Mouse (Mus musculus) mature B cell (primary cell): ENCODE measurements around the gene Tmem189.

Source experiments
- in situ Hi-C: fragments of 300-500 bp; cut with MboI; formaldehyde crosslinking; loops from 2 replicates; pipeline ENCODE4 v1.14.3; 2019

Gene Tmem189

DNA sequence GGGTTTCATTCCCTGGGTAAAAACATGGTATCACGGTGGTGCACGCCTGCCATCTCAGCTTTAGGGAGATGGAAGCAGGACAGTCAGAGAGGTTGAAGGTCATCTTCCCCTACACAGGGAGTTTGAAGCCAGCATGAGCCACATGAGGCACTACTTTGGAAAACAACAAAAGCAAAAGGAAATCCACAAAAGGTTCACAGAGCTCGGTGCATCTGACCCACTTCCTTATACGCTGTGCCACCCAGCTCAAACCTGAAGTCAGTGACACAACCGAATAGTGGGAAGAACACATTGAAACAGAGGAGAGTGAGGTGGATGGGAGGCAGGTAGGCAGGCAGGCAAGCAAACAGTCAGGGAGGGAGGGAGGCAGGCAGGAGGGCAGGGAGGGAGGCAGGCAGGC is 11.8 kb upstream of the Tmem189 start:
- in situ Hi-C loops, result no loop called here

DNA sequence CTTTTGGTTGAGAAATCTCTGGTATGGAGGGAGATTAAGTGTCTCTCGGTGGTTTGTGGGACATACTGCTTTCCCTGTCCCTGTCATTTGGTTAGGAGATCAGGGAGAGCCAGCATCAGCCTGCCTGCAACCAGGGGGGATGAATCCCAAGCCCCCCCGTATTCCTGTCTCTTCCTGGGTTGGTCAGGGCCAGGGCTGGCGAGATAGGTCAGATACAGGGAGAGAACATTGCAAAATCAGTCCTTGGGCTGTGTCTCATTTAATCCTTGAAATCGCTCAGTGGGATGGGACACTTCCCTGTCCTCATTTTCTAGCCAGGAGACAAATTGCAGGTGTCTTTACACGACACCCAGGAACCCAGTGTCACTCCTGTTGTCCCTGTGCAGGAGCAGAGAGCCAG is 10.4 kb upstream of the Tmem189 start:
- in situ Hi-C loops, result no loop called here

DNA sequence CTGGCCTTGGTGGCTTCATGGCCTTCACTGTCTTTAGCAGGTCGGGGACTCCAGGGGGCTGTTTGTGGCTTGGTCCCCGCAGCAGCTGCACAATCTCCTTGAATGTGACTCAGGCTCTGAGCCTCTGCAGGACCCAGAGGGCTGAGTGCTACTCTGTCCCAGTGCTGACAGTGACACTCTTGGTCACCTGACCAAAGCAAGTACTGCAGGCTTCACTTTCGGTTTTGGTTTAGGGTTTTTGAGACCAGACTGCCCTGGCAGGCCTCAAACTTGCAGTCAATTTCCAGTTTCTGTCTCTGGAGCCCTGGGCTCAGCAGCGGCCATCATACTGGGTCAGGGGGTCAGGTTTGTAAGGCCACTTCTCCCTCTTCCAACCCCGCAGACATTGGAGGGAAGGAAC is 8.3 kb upstream of the Tmem189 start:
- in situ Hi-C loops, result no loop called here

DNA sequence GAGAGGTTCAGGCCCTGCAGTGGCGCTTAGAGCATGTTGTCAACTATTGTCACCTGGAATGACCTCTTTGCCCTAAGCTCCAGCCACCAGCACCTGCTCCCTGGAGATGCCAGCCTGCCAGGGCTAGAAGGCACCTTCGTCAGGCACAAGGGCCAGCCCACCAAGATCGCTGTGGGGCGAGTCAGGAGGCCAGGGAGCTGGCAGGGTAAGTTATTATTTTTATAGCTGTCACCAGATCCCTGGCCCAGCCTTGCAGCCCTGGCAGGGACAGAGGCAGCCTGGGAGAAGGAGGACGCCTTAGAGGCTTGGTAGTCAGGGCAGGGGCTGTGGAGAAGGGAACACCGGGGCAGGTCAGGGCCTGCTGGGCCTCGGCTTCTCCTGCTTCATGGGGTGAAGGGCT is 6.5 kb upstream of the Tmem189 start:
- in situ Hi-C loops, result no loop called here

DNA sequence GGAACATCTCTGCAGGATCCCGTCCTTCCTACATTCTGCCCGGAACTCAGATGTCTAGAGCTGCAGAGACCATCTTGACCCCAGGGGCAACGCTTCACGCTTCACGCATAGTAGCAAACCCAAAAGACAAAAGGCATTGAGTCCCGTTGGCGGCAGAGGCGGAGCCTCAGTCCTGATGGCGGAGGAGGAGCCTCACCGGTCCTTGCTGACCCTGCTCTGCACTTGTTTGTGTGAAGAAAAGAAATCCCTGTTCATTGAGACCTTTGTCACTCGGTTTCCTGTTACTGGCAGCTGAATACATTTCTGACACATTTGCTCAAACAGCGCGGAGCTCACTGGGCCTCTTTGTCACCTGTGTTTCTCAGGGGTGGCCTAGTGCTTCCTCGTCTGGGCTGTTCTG is 5.9 kb upstream of the Tmem189 start:
- in situ Hi-C loops, result no loop called here

DNA sequence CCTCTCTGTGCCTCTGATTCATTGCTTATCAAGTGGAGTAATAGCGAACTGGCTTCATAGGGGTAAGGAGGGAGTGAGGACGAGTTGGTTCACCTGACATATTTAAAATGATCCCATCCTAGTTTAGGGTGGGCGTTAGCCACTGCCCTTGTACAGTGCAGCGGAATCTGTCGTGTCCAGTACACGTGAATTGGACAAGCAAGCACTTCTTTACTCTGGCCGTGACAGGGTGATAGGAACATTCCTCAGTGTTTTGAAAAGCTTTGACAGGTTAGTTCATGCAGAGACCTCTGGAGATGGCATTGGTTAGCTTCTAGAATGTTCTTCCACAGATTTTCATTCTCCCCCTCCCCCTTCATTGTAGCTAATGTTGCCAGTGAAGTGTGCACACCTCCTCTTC is 5.3 kb upstream of the Tmem189 start:
- in situ Hi-C loops, result no loop called here

DNA sequence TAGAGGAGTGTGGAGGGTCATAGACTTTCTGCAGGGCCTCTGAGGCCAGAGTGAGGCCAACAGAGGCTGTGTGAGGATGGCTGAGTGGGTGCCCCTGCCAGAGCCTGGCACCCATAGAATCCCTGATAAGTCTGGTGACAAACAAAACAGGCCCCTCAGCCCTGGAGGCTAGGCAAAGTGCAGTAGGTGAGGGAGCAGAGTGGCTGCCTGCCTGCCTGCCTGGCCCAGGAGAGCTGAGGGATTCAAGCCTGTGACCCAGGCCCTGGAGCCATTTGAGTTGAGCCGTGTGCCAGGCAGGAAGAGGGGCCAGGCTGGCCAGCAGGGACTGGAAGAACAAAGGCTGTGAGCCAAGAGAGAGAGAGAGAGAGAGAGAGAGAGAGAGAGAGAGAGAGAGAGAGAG is 4.6 kb upstream of the Tmem189 start:
- in situ Hi-C loops, result no loop called here

DNA sequence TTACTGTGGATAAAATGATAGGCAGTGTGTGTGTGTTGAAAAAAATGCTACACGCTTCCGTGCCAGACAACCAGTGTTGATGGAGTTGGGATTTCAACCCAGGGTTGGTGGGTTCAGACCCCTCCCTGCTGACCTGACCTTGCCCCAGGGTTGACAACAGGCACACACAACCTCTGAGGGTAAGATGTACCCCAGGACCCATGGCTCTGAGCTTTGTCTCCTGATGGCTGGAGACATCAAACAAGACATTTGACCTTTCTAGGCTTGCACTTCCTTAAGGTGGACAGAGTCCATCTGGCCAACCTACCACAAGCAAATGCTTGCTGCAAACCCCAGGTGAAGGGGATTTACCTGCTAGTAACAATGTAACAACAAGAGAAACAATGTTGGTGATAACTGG is 3.9 kb upstream of the Tmem189 start:
- in situ Hi-C loops, result no loop called here

DNA sequence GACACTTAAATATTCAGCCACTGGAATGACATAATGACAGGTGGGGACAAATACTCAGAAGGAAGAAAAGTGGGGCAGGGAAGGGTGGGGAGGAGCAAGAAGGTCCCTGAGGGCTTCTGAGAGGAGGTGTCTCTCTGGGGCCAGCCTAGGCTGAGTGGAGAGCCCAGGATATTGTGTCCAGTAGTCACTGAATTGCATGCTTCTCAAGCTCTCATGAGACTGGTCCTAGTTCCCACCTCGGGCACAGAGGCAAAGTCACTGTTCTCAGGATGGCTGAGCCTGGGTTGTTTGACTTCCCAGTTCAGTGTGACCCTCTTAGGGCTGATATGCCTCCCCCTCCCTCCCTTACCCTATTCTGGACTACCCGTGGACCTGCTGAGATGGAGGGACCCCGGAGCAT is 3.2 kb upstream of the Tmem189 start:
- in situ Hi-C loops, result no loop called here

DNA sequence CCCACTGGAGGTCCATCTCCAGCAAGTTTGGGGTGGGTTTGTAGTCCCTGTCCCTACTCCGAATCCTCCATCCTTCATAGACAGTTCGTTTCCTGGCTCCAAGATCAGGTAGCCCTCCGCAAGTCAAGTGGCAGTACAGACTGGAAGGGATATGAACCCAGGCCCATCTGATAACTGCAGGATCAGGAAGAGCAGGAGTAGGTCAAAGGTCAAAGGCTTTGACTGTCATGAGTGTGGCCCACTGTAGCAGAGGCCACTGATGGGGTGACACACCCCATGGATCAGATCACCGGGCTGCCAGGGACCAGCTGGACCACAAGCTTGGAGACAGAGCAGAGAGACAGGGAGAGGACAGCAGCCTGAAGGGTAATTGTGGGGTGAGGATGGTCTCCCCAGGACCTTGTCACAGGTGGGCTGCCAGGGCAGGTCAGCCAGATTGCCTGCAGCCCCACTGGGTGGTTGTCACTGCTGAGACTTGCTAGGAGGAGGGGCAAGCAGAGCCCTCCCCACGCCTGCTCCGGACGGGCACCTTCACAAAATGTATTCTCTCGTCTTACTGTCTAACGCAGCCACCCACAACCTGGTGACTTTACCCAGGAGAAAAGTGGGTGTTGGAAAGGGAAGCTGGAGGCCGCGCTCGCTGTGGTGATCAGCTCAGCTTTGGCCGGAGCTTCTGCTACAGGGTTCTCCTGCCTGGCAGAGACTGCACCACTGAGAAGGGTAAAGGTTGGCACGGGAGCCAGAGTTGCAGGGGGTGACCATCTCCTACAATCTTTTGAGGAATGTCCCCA is 2.4 kb upstream of the Tmem189 start:
- in situ Hi-C loops, result no loop called here

DNA sequence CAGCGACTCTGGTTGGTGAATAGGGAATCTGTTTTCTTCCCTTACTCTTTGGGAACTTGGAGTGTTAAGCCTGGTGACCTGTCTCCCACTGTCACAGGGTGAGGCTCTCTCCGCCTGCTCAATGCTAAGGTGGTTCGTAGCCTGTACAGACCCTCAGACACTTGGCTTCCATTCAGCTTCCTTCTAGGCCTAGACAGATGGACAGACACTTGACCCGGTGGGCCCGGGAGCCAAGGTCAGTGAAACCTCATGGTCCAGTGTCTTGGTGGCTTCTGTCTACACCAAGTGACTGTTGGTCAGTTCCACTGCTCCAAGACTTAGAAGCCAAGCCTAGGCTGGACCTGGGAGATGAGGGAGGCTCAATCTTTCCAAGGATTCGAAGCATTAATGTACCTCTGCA is 1.8 kb upstream of the Tmem189 start:
- in situ Hi-C loops, result no loop called here

DNA sequence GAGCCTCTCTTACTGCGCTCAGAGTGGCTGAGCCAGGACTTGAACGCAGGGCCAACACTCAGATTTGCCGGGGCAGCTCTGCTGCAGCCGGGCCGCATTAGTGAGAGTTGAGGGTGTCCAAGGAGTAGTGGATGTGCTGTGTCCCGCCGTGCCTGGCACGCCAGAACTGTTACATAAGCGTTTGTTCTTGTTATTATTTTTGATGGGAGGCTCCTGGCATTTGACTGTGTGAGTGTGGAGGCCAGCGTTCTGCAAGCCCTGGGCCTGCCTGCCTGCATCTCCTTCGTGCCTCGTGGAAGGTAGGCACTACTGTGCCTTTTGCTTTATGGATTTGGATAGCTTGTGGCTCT is 1.3 kb upstream of the Tmem189 start:
- in situ Hi-C loops, result no loop called here

DNA sequence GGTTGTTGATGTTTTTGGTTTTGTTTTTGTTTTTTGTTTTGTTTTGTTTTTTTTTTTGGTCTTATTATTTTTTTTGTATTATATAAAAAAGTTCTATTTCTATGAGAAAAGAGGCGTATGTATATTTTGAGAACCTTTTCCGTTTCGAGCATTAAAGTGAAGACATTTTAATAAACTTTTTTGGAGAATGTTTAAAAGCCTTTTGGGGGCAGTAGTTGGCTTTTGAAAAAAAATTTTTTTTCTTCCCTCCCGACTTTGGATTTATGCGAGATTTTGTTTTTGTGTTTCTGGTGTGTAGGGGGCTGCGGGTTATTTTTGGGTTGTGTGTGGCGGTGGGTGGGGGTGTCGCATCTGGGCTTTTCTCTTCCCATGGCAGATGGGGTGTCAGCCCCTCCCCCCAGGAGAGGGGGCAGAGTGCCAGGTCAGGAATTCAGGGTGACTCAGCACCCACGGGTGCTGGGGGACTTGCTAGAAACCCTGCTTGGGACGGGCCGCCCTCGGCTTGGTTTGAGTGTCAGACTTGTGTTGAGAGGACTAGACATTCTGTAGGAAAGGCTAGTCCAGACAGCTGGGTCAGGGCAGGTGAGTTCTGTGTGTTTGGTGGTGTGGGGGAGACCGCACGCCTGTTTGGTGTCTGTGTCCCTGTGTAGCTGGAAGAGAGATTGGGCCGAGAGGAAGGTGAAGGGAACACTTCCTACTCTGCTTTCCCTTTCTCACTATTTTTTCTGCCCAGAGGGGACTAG is 768 bp upstream of the Tmem189 start:
- in situ Hi-C loops, result no loop called here

DNA sequence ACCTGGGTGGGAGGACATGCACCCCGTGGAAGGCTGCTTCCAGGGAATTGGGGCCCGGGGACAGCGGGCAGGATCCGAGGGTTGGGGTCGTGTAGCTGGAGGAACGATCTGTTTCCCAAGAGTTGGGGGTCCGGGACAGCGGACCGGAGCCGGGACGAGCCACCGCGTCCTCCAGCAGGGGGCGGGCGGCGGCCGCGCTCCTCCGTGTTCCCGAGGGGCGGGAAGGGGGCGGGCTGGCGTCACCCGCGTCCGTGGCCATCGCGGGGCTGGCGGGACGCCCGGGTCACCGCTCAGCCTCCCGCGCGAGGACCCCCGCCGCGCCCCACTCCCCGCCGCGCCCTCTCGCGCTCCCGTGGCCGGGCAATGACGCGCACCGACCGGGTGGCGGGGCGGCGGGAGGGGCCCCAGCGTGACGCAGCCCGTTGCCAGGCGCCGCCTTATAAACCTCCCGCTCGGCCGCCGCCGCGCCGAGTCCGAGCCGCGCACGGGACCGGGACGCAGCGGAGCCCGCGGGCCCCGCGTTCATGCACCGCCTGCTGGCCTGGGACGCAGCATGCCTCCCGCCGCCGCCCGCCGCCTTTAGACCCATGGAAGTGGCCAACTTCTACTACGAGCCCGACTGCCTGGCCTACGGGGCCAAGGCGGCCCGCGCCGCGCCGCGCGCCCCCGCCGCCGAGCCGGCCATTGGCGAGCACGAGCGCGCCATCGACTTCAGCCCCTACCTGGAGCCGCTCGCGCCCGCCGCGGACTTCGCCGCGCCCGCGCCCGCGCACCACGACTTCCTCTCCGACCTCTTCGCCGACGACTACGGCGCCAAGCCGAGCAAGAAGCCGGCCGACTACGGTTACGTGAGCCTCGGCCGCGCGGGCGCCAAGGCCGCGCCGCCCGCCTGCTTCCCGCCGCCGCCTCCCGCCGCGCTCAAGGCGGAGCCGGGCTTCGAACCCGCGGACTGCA is 847 bp downstream of the Tmem189 start, which contains the start of gene Cebpb:
Gene Cebpb, plus strand, starts transcription at position 418 of the 954 bp plus-strand sequence.
- in situ Hi-C loops, result loop anchor here (10.0 kb wide), 1 partner anchor 326 kb away; the partner anchor contains the start of gene Ripor3

DNA sequence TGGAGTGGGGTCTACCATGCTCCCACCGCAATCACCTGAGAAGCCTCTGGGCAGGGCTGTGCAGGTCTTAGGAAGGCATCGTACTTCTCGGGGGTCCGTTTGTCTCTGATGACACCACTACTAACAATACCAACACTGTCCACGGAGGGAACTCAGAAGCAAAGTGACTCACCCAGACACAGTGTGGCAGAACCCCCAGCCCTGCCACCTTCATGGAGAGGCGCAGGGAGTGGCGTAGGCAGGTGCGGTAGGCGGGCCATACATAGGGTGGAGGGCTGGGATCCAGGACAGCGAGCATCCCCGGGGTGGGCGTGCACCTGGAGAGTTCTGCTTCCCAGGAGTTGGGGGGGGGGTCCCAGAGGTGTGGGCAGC is 1.5 kb downstream of the Tmem189 start:
- in situ Hi-C loops, result loop anchor here (10.0 kb wide), 1 partner anchor 327 kb away; the partner anchor contains the start of gene Ripor3

DNA sequence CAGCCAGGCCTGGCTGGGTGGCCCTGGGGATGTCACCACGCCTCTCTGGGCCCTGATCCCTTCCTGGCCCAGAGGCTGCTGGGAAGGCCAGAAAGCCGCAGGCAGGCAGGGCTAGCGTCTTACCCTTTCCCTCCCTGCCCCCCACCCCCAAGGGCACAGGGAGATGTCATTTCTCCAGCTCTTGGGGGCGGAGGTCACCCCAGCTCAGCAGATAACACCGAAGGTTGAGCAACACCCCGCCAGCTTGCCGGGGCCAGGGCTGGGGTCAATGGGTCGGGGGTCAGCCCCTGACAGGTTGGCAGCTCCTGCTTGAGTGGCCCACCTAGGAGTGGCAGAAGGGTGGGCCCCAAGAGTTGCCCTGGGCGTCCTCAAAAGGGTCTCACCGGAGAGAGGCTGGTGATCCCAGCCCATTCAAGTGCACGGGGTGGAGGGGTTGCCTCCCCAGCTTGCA is 1.9 kb downstream of the Tmem189 start:
- in situ Hi-C loops, result loop anchor here (10.0 kb wide), 1 partner anchor 327 kb away; the partner anchor contains the start of gene Ripor3

DNA sequence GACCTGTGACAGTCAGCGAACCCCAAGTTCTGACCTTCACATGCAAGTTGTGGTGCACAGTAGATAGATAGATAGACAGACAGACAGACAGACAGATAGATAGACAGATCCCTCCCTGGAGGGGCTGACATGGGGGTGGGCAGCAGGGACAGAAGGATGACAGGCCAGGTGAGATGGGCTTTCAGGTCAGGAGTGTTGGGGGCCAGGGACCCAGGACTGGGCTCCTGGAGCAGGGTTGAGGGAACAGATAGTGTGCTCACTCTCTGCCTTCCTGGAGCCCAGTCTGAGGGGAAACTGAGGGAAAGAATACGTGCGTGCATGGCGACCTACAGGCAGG is 2.4 kb downstream of the Tmem189 start:
- in situ Hi-C loops, result loop anchor here (10.0 kb wide), 1 partner anchor 328 kb away; the partner anchor contains the start of gene Ripor3

DNA sequence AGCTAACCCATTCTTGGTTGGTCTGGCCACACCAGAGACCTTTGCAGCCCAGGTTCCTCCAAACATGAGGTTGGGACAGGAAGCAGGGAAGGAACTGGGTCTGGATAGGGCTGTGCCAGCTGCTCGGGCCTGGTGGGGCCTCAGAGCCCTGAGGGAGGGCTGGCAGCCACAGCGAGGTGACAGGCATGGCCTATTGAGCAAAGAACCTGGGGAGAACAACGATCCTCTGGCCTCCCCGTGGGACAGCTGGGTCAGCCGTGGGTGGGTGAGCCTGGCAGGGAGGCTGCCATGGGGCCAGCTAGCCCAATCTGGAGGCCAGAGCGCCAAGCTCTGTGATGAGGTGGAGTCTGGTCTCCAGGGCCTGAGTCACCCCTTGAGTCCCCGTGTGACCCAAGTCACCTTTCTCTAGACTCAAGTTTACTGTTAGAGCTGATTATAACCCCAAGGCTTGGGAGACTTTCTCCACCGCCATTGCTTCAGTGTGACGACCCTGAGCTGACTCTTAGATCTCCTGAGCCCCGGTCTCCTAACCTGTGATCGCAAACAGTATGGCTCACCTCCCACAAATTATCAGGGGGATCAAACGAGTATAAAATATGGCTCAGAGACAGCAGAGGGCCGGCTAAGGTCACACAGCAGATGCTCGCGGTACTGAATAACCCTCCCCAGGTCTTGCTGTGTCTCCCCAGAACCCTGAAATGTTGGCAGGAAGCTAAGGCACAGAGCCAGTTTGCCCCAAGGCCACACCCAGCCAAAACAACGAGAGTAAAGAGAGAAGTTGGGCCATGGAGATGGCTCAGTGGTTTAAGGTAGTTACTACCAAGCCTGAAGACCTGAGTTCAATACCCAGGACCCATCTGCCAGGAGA is 3.0 kb downstream of the Tmem189 start:
- in situ Hi-C loops, result loop anchor here (10.0 kb wide), 1 partner anchor 328 kb away; the partner anchor contains the start of gene Ripor3

DNA sequence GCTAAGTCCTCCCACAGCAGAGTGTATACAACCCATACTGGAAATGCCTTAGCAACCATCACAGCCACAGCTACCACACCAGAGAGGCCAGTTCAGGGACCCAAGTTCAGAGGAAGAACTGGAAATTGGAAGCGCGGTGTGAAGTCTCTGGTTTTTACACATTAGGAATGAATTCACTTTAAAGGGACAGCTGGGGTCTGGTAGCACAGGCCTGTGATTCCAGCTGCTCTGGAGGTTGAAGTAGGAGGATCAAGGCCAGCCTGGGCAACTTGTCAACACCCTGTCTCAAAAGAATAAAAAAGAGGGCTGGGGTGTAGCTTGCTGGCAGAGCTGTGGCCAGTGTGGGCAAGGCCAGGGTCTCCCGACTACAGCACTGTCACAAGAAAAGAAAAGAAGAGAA is 3.8 kb downstream of the Tmem189 start:
- in situ Hi-C loops, result loop anchor here (10.0 kb wide), 1 partner anchor 329 kb away; the partner anchor contains the start of gene Ripor3

DNA sequence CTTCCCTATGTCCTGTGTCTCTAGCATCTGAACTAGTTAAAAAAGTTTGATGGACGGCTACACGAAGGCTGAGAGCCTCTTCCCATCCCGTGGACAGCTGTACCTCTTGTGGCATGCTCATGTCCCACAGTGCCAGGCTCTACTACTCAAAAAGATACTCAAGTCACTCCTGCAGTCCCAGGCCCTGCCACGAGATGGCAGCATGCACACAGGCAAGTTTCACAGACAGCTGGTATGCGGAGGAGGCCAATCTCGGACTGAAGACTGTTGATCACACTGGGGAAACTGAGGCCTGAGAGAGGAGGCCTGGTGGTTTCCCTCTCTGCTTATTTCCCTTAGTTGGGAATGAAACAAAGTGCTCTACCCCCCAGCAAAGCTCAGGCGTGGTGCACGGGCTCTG is 4.5 kb downstream of the Tmem189 start:
- in situ Hi-C loops, result loop anchor here (10.0 kb wide), 1 partner anchor 330 kb away; the partner anchor contains the start of gene Ripor3

DNA sequence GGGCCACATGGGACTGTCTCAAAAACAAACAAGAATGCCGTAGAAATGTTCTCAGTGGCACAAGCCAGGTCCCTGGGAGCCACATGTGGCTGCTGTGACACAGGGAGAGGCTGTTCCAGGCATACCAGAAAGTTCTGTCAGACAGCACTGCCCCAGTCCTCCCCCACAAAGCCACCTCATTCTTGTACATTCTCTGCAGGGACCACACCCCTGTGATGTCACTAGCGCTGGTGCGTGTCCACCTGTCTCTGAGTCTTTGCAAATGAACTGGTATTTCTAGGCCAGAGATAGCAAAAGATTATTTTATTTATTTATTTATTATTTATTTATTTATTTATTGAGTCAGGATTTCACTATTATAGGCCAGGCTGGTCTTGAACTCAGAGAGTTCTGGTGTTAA is 5.9 kb downstream of the Tmem189 start:
- in situ Hi-C loops, result loop anchor here (5.0 to 10.0 kb wide), 2 partner anchors 214 to 331 kb away; partner anchors contain the start of gene Ripor3
